Mouse (Mus musculus): ENCODE data around the gene Tor1a. TPM values are rescaled to one million over a fixed set of nuclear protein-coding genes. Genes with fewer than 3 reads are reported as not detected.
"Not testable (repeated sequence)": the region's sequence is repeated elsewhere in the genome, so short reads cannot be mapped to it uniquely, and the experiment has no call there.

The Tor1a gene
- polyA plus RNA-seq, 1 experiment from 2014 or later: 87.2 TPM

DNA sequence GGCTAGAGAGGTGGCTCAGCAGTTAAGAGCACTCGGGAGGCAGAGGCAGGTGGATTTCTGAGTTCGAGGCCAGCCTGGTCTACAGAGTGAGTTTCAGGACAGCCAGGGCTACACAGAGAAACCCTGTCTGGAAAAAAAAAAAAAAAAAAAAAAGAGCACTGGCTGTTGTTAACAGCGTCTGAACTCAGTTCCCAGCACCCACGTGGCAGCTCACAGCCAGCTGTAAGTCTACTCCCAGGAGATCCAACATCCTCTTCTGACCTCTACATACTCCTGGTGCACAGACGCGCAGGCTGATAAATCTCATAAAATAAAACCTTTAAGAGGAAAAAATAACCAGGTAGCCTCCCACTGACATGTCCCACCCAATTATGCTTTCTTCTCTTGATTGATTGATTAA lies 51.8 kb downstream of the Tor1a start:
- H3K9ac ChIP-seq (ENCODE audit: low read depth, low read length); H3K9me3 ChIP-seq (ENCODE audit: control insufficient read depth, low read length); H3K4me3 ChIP-seq (ENCODE audit: low read length); H3K27ac ChIP-seq (ENCODE audit: low read length); H3K36me3 ChIP-seq (ENCODE audit: control insufficient read depth, insufficient read depth, low read length); ATAC-seq; H3K4me2 ChIP-seq (ENCODE audit: low read depth, low read length); H3K27me3 ChIP-seq (replicated peaks; ENCODE audit: control insufficient read depth, insufficient read depth, low read length): not testable (repeated sequence)
- peaks cover 21% of the 10 kb centered on the region for H3K4me1 ChIP-seq (ENCODE audit: control insufficient read depth, insufficient read depth, low read length)
- WGBS: 78% methylated on average over 6 of the region's 6 CpGs

DNA sequence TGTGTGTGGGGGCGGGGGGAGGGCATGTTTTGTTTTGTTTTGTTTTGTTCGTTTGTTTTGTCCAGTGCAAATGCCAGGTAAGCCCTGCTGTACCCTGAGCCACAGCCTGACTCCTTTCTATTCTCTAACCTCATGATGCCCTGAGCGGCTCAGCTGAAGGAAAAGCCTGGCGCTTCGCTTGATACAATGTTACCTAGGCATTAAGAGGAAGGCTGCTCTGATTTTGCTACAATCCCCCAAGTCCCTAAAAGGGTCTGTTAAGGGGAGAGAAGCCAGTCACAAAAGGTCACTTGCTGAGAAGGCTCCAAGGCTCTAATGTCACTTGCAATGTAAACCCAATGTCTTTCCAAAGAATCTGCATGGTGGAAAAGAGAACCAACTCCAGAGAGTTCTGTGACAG lies 52.4 kb downstream of the Tor1a start:
- Histone ChIP-seq H3K27ac (ENCODE audit: low read length) (no peak overlapping the region), H3K9me3 (ENCODE audit: control insufficient read depth, low read length) (no peaks in the 10 kb centered on the region), H3K9ac (ENCODE audit: low read depth, low read length) (no peak overlapping the region), H3K36me3 (ENCODE audit: control insufficient read depth, insufficient read depth, low read length) (no peaks in the 10 kb centered on the region), H3K4me3 (ENCODE audit: low read length) (no peak overlapping the region), H3K4me1 (ENCODE audit: control insufficient read depth, insufficient read depth, low read length) (peaks cover 21% of the 10 kb centered on the region), H3K4me2 (ENCODE audit: low read depth, low read length) (no peak overlapping the region), H3K27me3 (replicated peaks; ENCODE audit: control insufficient read depth, insufficient read depth, low read length) (no peaks in the 10 kb centered on the region)
- no peak for ATAC-seq
- WGBS: 85% methylated on average over 5 of the region's 5 CpGs

DNA sequence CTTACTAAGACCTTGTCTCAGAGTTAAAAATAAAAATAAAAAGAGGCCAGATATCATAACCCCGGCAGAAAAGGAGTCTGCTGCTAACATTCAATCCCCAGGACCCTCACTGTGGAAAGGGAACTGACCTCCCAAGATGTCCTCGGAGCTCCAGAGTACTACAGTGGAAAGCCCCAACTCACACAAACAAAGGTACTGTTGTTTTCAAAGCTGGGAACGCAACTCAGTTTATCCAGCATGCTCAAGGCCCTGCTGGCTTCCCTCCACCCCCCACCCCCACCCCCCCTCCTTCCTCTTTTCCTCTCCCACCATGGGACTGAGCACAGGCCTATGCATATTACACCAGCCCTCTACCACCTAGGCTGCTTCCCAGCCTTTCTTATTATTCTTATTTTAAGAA lies 52.9 kb downstream of the Tor1a start:
- H3K27ac ChIP-seq (ENCODE audit: low read length): no peak overlapping the region
- WGBS: 70% methylated on average over 3 of the region's 3 CpGs
- H3K4me3 ChIP-seq (ENCODE audit: low read length): no peak overlapping the region
- H3K4me1 ChIP-seq (ENCODE audit: control insufficient read depth, insufficient read depth, low read length): peaks cover 21% of the 10 kb centered on the region
- no peak overlapping the region for H3K4me2 ChIP-seq (ENCODE audit: low read depth, low read length)
- no peaks in the 10 kb centered on the region for H3K36me3 ChIP-seq (ENCODE audit: control insufficient read depth, insufficient read depth, low read length)
- H3K9me3 ChIP-seq (ENCODE audit: control insufficient read depth, low read length): no peaks in the 10 kb centered on the region
- H3K9ac ChIP-seq (ENCODE audit: low read depth, low read length): no peak overlapping the region
- no peak for ATAC-seq
- H3K27me3 ChIP-seq (replicated peaks; ENCODE audit: control insufficient read depth, insufficient read depth, low read length): no peaks in the 10 kb centered on the region

DNA sequence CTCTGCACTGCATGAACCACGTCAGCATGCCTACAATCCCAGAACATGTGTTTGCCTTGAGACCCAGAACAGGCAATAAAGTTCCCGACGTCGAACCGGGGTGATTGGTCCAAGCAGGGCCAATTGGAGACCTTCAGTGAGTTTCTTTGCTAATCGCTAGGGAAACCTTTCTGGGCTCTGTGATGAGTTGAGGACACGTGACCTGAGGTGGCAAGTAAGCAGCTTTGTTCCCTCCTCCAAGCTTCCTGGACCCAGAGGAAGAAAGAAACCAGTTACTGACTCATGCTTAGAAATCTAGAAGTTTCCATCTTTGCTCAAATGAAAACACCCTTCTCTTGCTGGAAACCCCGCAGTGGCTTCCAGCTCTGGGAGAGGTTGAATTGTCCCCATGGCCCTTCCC lies 54.7 kb downstream of the Tor1a start:
- H3K4me3 ChIP-seq (ENCODE audit: low read length): no peak overlapping the region
- peaks cover 15% of the 10 kb centered on the region for H3K4me1 ChIP-seq (ENCODE audit: control insufficient read depth, insufficient read depth, low read length)
- no peaks in the 10 kb centered on the region for H3K9me3 ChIP-seq (ENCODE audit: control insufficient read depth, low read length)
- 84% methylated on average over 8 of the region's 8 CpGs for WGBS
- H3K27me3 ChIP-seq (replicated peaks; ENCODE audit: control insufficient read depth, insufficient read depth, low read length): no peaks in the 10 kb centered on the region
- H3K9ac ChIP-seq (ENCODE audit: low read depth, low read length): no peak overlapping the region
- ATAC-seq: no peak
- H3K4me2 ChIP-seq (ENCODE audit: low read depth, low read length): no peak overlapping the region
- no peaks in the 10 kb centered on the region for H3K36me3 ChIP-seq (ENCODE audit: control insufficient read depth, insufficient read depth, low read length)
- no peak overlapping the region for H3K27ac ChIP-seq (ENCODE audit: low read length)

DNA sequence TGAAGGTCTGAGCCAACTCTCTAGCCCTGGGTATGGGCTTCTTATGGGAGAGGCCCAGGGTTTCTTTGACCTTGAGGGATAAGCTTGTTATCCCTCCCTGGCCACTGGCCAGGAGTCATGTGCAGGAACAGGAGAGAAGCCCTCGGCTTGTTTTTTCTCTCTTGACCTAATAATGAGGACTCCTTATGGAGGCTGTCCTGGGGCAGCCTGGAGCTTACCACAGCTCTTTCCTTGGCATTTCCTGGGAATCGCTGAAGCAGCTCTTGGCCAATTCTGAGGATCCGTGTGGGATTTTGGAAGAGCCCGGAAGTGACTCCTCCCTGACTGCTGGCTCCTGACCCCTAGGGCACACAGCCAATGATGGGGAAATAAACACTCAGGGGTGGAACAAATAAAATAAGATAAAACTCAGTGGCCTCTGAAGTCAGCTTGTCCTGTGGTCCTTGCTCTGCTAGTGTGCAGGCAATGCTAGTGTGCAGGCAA lies 55.4 kb downstream of the Tor1a start:
- Histone ChIP-seq H3K4me3 (ENCODE audit: low read length) (no peak overlapping the region), H3K27ac (ENCODE audit: low read length) (peak overlapping the region; percentile 4; the same call in 1 of the 2 replicates), H3K36me3 (ENCODE audit: control insufficient read depth, insufficient read depth, low read length) (no peaks in the 10 kb centered on the region), H3K9ac (ENCODE audit: low read depth, low read length) (no peak overlapping the region), H3K9me3 (ENCODE audit: control insufficient read depth, low read length) (no peaks in the 10 kb centered on the region), H3K27me3 (replicated peaks; ENCODE audit: control insufficient read depth, insufficient read depth, low read length) (no peaks in the 10 kb centered on the region), H3K4me2 (ENCODE audit: low read depth, low read length) (no peak overlapping the region), H3K4me1 (ENCODE audit: control insufficient read depth, insufficient read depth, low read length) (peaks cover 13% of the 10 kb centered on the region)
- ATAC-seq: 0 out of 2 replicates have a peak, but pooled peaks have one; percentile 23
- WGBS: 26% methylated on average over 4 of the region's 4 CpGs

Other genes with a start within 250 kb of the Tor1a start
- 0.99 and 1.2 TPM in 2 replicates for gene 1700001O22Rik, start 164.3 kb downstream of the Tor1a start, polyA plus RNA-seq (2015; fragmentation: Nextera tagmentation; extraction: Ambion mirVana)
- gene Ntmt1, start 160.1 kb downstream of the Tor1a start, polyA plus RNA-seq (2015; fragmentation: Nextera tagmentation; extraction: Ambion mirVana): 76.3 and 87.4 TPM in 2 replicates
- gene Asb6, start 137.6 kb downstream of the Tor1a start, polyA plus RNA-seq (2015; fragmentation: Nextera tagmentation; extraction: Ambion mirVana): 24.0 and 24.5 TPM in 2 replicates
- 1.6 and 1.9 TPM in 2 replicates for gene Prrx2, start 133.0 kb downstream of the Tor1a start, polyA plus RNA-seq (2015; fragmentation: Nextera tagmentation; extraction: Ambion mirVana)
- gene Ptges, start 38.1 kb downstream of the Tor1a start, polyA plus RNA-seq (2015; fragmentation: Nextera tagmentation; extraction: Ambion mirVana): 3.9 and 4.0 TPM in 2 replicates
- 20.9 and 21.7 TPM in 2 replicates for gene Tor1b, start 15.0 kb downstream of the Tor1a start, polyA plus RNA-seq (2015; fragmentation: Nextera tagmentation; extraction: Ambion mirVana)
- 48.5 and 50.5 TPM in 2 replicates for gene BC005624, start 14.3 kb upstream of the Tor1a start, polyA plus RNA-seq (2015; fragmentation: Nextera tagmentation; extraction: Ambion mirVana)
- gene Usp20, start 14.3 kb upstream of the Tor1a start, polyA plus RNA-seq (2015; fragmentation: Nextera tagmentation; extraction: Ambion mirVana): 13.7 and 14.5 TPM in 2 replicates
- gene Fnbp1, start 174.1 kb upstream of the Tor1a start, polyA plus RNA-seq (2015; fragmentation: Nextera tagmentation; extraction: Ambion mirVana): 19.0 and 21.1 TPM in 2 replicates
- 30.4 and 32.5 TPM in 2 replicates for gene Gpr107, start 184.4 kb upstream of the Tor1a start, polyA plus RNA-seq (2015; fragmentation: Nextera tagmentation; extraction: Ambion mirVana)